Mouse (Mus musculus) heart, postnatal 0 days (tissue): ENCODE measurements at regions not wholly inside any gene's neighbourhood (a gene's known extent, or its start where the extent isn't known, plus 50 kb on each side); places are given as distances from the start of the nearest gene placed in this dataset.

Source experiments
- ATAC-seq: fragments of 200-750 bp; cut with Nextera tagmentation; 2 replicates; pipeline ENCODE4 v1.8.0; 2017; ENCODE audit warnings: low read depth, moderate number of reproducible peaks, moderate library complexity; ENCODE audit not compliant: insufficient read depth
- DNase-seq: peaks from one replicate; pipeline ENCODE4 v3.0.0-alpha.2; 2016; ENCODE audit warnings: low spot score
- H3K27ac ChIP-seq: fragments of 300-500 bp; sonication (generic); 2 replicates; pipeline ENCODE4 v1.5.1; 2014; ENCODE audit warnings: low read depth, mild to moderate bottlenecking
- H3K27me3 ChIP-seq: fragments of 300-500 bp; sonication (generic); 2 replicates; pipeline ENCODE4 v1.6.1; 2014; ENCODE audit warnings: low read length, mixed read lengths; ENCODE audit not compliant: control insufficient read depth, insufficient read depth
- H3K36me3 ChIP-seq: fragments of 300-500 bp; sonication (generic); replicated peaks from 2 replicates; pipeline ENCODE4 v1.6.1; 2014; ENCODE audit warnings: low read length, mixed read lengths; ENCODE audit not compliant: control insufficient read depth, insufficient read depth
- H3K4me1 ChIP-seq: fragments of 300-500 bp; sonication (generic); 2 replicates; pipeline ENCODE4 v1.6.1; 2014; ENCODE audit warnings: antibody characterized with exemption; ENCODE audit not compliant: control insufficient read depth, insufficient read depth
- H3K4me2 ChIP-seq: fragments of 300-500 bp; sonication (generic); 2 replicates; pipeline ENCODE4 v1.6.1; 2014; ENCODE audit warnings: low read depth, mild to moderate bottlenecking, low read length, moderate library complexity
- H3K4me3 ChIP-seq: fragments of 300-500 bp; sonication (generic); 2 replicates; pipeline ENCODE4 v1.5.1; 2014; ENCODE audit warnings: low read depth, low read length
- H3K9ac ChIP-seq: fragments of 300-500 bp; sonication (generic); replicated peaks from 2 replicates; pipeline ENCODE4 v1.6.1; 2014; ENCODE audit warnings: low read depth, low read length, mixed read lengths
- H3K9me3 ChIP-seq: fragments of 300-500 bp; sonication (generic); replicated peaks from 2 replicates; pipeline ENCODE4 v1.6.1; 2016; ENCODE audit warnings: low read length; ENCODE audit not compliant: control insufficient read depth
- CTCF ChIP-seq: IDR thresholded peaks from 2 replicates; pipeline ENCODE4 v1.5.1; 2016; ENCODE audit warnings: antibody characterized with exemption, control low read depth, low read depth
- EP300 ChIP-seq: IDR thresholded peaks from 2 replicates; pipeline ENCODE4 v1.6.1; 2016; ENCODE audit warnings: antibody characterized with exemption, low read depth
- WGBS: fragments of 180-500 bp; shearing (Covaris S2); extraction: QIAGEN DNeasy Blood & Tissue Kit; methylation state at CpG from one replicate; pipeline ENCODE4 v1.1.7; 2014; 5-methylcytosine and 5-hydroxymethylcytosine counted together

DNA sequence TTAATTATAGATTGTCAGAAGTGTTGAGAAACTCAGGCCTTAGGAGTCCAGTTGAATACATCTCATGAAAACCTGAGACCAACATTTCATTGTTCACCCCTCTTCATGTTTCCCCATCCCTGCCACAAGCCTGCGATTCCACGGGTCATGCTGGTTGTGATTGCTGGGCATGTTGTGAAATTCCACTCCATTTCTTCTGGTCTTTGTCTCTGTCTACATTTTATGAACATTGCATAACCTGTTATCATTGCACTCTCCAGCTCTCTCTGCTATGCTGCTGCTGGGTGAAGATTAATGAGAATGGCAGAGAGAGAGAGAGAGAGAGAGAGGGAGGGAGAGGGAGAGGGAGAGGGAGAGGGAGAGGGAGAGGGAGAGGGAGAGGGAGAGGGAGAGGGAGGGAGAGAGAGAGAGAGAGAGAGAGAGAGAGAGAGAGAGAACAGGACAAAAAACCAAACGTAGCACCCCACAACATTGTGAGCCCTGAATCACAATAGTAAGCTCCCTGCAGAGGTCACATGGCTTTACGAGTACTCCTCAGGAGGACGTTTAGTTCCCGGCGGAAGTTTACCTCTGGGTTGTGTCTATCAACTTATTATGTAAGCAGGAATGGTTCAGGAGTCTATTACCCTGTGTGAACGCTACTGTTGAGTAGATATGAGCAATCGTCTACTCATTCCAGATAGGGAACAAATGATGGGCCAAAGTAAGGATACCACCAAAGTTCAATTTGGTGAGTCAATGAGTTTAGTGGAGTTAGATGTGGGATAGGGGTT, 183.5 kb upstream of the Map3k1 start:
- H3K4me2 ChIP-seq = no peak overlapping the region
- no peak overlapping the region for H3K4me3 ChIP-seq
- DNase-seq (no peak), ATAC-seq (no peak)
- H3K9ac ChIP-seq = no peak overlapping the region
- no peaks in the 10 kb centered on the region for H3K9me3 ChIP-seq
- H3K4me1 ChIP-seq = no peaks in the 10 kb centered on the region; the same call in 1 of the 2 replicates
- no peak overlapping the region for H3K27ac ChIP-seq
- no peak for TF ChIP-seq EP300
- no peak for TF ChIP-seq CTCF
- WGBS = 71% methylated on average over 9 of the region's 9 CpGs
- 0 out of 2 replicates have a peak, but pooled peaks cover 9% of the 10 kb centered on the region for H3K27me3 ChIP-seq
- no peaks in the 10 kb centered on the region for H3K36me3 ChIP-seq

DNA sequence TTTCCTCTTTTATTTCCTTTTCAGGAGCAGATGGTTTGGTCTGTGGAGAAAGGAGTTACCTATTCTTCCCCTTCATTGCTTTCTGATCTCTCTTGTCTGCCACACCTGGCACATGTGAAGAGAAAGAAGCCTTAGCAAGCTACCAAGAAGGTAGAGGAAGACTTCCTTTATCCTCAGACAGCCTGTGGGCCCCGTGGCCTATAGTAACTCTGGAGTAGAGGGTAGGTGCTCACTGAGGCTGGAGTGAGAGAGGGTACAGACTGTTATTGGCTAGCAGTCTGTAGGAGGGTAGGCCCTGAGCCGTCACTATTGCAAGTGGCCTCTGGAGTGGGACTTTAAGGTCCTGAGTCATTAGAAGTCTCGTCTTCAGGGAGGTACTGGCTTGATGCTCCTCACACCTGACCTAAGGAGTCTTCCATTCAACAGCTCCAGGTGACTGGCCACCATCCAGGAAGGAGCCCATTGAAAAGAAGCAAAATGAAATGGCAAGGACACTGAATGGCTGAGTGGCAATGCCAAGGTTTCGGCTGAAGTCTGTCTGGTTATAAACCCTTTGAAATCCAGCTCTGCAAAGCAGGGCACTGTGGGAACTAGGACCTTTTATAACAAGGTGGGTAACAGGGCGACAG, 186.2 kb upstream of the Map3k1 start:
- Histone ChIP-seq H3K4me3 (no peak overlapping the region), H3K36me3 (no peaks in the 10 kb centered on the region), H3K4me2 (no peak overlapping the region), H3K4me1 (no peaks in the 10 kb centered on the region; the same call in 1 of the 2 replicates), H3K9ac (no peak overlapping the region), H3K27ac (no peak overlapping the region), H3K9me3 (no peaks in the 10 kb centered on the region), H3K27me3 (no peaks in the 10 kb centered on the region)
- 82% methylated on average over 5 of the region's 5 CpGs for WGBS
- TF ChIP-seq CTCF = no peak
- TF ChIP-seq EP300 = no peak
- ATAC-seq = no peak
- DNase-seq = no peak

DNA sequence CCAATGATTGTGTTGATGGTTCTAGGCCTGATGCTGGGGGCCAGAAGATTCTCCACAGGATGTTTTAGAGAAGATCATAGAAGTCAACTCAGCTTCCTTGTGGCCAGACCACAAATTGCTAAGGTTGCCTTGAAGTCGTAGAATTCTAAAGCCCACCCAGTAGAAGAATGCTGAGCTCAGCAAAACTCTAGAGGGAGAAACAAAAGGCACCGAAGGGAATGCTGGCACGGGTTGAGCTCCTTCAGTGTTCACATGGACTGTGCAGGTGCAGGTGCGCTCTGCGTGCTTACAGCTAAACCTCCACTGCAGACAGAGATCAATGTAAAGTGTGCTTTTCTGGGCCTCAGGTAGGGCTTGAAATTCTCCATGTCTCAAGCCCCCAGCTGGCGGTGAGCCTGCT, 186.9 kb upstream of the Map3k1 start:
- no peak overlapping the region for H3K4me2 ChIP-seq
- H3K4me3 ChIP-seq = no peak overlapping the region
- no peak for DNase-seq
- WGBS = 84% methylated on average over 6 of the region's 6 CpGs
- TF ChIP-seq EP300 = no peak
- no peak for TF ChIP-seq CTCF
- ATAC-seq = no peak
- H3K27me3 ChIP-seq = no peaks in the 10 kb centered on the region
- H3K27ac ChIP-seq = no peak overlapping the region
- H3K4me1 ChIP-seq = no peaks in the 10 kb centered on the region; the same call in 1 of the 2 replicates
- no peak overlapping the region for H3K9ac ChIP-seq
- H3K9me3 ChIP-seq = no peaks in the 10 kb centered on the region
- H3K36me3 ChIP-seq = no peaks in the 10 kb centered on the region

DNA sequence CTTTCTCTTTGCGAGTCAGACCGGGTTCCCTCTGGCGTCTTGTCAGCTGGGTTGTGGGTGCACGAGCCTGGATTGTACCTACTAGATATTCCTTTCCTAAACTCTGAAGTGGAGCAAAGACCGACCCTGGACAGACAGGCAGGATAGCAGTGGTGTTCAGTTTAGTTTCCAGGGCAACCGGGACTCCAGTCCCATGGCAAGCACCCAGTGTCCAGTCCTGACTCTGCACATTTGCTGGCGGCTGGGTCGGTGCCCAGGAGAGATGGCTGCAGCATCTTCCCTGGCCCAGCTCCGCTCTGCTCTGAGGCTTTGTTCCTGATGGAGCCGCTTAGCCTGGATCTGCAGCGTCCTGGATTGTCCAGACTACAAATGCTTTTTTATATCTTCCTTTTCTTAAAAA, 188.1 kb upstream of the Map3k1 start:
- 62% methylated on average over 11 of the region's 11 CpGs for WGBS
- no peak overlapping the region for H3K9ac ChIP-seq

DNA sequence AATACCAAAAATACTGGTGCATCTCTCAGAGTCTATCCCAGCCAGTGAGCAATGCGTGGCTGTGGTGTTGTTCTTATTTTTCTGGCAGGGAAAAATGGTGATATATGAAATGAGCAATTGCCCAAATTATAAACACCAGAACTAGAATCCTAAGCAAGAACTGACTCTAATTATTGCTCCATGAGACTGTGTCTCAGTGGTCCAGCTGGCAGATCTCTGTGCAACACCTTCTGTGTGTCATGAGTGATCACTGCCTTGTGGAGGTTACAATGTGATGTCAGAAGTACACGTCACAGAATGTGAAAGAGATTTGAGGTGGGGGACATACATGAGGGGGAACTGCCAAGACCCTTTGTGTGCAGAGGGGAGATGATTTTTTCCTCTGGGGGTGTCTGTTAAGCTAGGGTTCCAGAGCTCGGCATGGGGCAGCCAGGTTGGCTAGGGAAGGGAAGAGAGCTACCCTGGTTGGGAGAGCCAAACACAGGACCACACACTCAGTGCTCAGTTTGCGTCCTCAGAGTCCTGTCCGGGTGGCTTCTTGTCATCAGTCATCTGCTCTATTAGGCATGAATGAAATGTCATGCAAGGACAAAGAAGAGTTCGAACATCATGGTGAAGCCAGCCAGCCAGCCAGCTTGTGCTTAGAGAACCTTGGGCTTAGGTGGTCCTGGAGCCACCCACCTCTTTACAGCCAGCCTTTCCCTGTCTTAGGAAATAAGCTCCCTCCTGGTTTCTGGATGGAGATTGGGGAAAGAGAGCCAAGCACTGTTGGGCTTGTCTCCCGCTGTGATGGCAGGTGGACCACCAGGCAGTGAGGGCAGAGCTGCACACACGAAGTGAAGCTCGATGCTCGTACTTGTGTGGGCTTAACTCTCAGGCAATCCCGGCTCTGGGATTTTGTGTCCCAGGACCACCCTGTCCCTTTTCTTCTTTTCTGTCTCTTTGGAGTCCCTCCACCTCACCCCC, 189.5 kb upstream of the Map3k1 start:
- no peak overlapping the region for H3K4me2 ChIP-seq
- H3K27ac ChIP-seq = no peak overlapping the region
- no peak overlapping the region for H3K4me3 ChIP-seq
- DNase-seq (no peak), ATAC-seq (no peak)
- H3K4me1 ChIP-seq = peaks cover 14% of the 10 kb centered on the region; the same call in 1 of the 2 replicates
- H3K36me3 ChIP-seq = no peaks in the 10 kb centered on the region
- no peak for TF ChIP-seq CTCF
- no peak for TF ChIP-seq EP300
- no peak overlapping the region for H3K9ac ChIP-seq
- H3K9me3 ChIP-seq = no peaks in the 10 kb centered on the region
- no peaks in the 10 kb centered on the region for H3K27me3 ChIP-seq
- WGBS = 80% methylated on average over 11 of the region's 11 CpGs

More for the DNA sequence above, 188.1 kb upstream of the Map3k1 start:
- Histone ChIP-seq H3K4me1 (peaks cover 4% of the 10 kb centered on the region; the same call in 1 of the 2 replicates), H3K27me3 (no peaks in the 10 kb centered on the region), H3K27ac (no peak overlapping the region), H3K36me3 (no peaks in the 10 kb centered on the region), H3K4me3 (no peak overlapping the region), H3K9me3 (no peaks in the 10 kb centered on the region), H3K4me2 (no peak overlapping the region)
- TF ChIP-seq CTCF (no peak), EP300 (no peak)
- DNase-seq = no peak
- ATAC-seq = no peak
